Mouse (Mus musculus): ENCODE measurements around the gene Cbln3.
A peak's percentile ranks its signal among the peaks of the same experiment; 100 is the strongest.

GRCm38 (mm10) chr14:55884166-55884565 lies at the start of gene Cbln3:
- no peak; the same call in 1 of the 2 replicates for TF ChIP-seq CTCF (IDR thresholded peaks at IDR 0.05; ENCODE audit: borderline replicate concordance, insufficient read depth, low read depth, low read length)
- peak; percentile 90; the same call in 1 of the 2 replicates for TF ChIP-seq POLR2A (IDR thresholded peaks at IDR 0.05; ENCODE audit: borderline replicate concordance, insufficient read depth, low read length)
